Mouse (Mus musculus): ENCODE measurements around the gene Tekt5. TPM values are rescaled to one million over a fixed set of nuclear protein-coding genes. Genes with fewer than 3 reads are reported as not detected.
A peak's percentile ranks its signal among the peaks of the same experiment; 100 is the strongest.

The Tekt5 gene
- polyA plus RNA-seq, 1 experiment from 2014 or later = 0.11 TPM

GRCm38 (mm10) chr16:10311086-10311485 lies 84.2 kb downstream of the Tekt5 start:
- Histone ChIP-seq H3K27me3 (ENCODE audit: control insufficient read depth, insufficient read depth, low read length) (no peaks in the 10 kb centered on the region), H3K9me3 (replicated peaks; ENCODE audit: control insufficient read depth, low read length) (no peaks in the 10 kb centered on the region), H3K4me3 (ENCODE audit: low read depth, low read length) (no peak overlapping the region), H3K4me1 (ENCODE audit: control insufficient read depth, insufficient read depth, low read length) (0 out of 2 replicates have a peak, but pooled peaks cover 3% of the 10 kb centered on the region), H3K27ac (replicated peaks; ENCODE audit: low read depth, low read length) (no peak overlapping the region), H3K4me2 (ENCODE audit: low read depth, low read length) (no peak overlapping the region), H3K9ac (replicated peaks; ENCODE audit: low read length) (no peak overlapping the region), H3K36me3 (replicated peaks; ENCODE audit: control insufficient read depth, insufficient read depth, low read depth, low read length) (no peaks in the 10 kb centered on the region)
- WGBS = 43% methylated on average over 3 of the region's 3 CpGs
- DNase-seq (ENCODE audit: low spot score) (peak; percentile 12), ATAC-seq (replicated peaks; ENCODE audit: insufficient number of reproducible peaks, low FRiP score, low TSS enrichment, low read depth) (no peak)

- 82% methylated on average over 5 of the region's 5 CpGs for WGBS
- 0 out of 2 replicates have a peak, but pooled peaks cover 3% of the 10 kb centered on the region for H3K4me1 ChIP-seq (ENCODE audit: control insufficient read depth, insufficient read depth, low read length)
- no peak for ATAC-seq (replicated peaks; ENCODE audit: insufficient number of reproducible peaks, low FRiP score, low TSS enrichment, low read depth)
These were observed 84.8 kb downstream of the Tekt5 start for GRCm38 (mm10) chr16:10310507-10310906.

More at GRCm38 (mm10) chr16:10310507-10310906, 84.8 kb downstream of the Tekt5 start:
- Histone ChIP-seq H3K9me3 (replicated peaks; ENCODE audit: control insufficient read depth, low read length) (no peaks in the 10 kb centered on the region), H3K36me3 (replicated peaks; ENCODE audit: control insufficient read depth, insufficient read depth, low read depth, low read length) (no peaks in the 10 kb centered on the region), H3K9ac (replicated peaks; ENCODE audit: low read length) (no peak overlapping the region), H3K27me3 (ENCODE audit: control insufficient read depth, insufficient read depth, low read length) (no peaks in the 10 kb centered on the region), H3K27ac (replicated peaks; ENCODE audit: low read depth, low read length) (no peak overlapping the region), H3K4me2 (ENCODE audit: low read depth, low read length) (no peak overlapping the region), H3K4me3 (ENCODE audit: low read depth, low read length) (no peak overlapping the region)
- DNase-seq (ENCODE audit: low spot score) = no peak

Other genes starting within 250 kb of the Tekt5 start
- 0.67 TPM in 1 of 2 replicates, not detected in the other for gene Rpl39l, start 225.3 kb downstream of the Tekt5 start, polyA plus RNA-seq (2014; fragmentation: Nextera tagmentation; extraction: Ambion mirVana)
- gene Atf7ip2, start 202.8 kb downstream of the Tekt5 start, polyA plus RNA-seq (2014; fragmentation: Nextera tagmentation; extraction: Ambion mirVana) = 1.6 and 2.3 TPM in 2 replicates
- gene Emp2, start 81.5 kb downstream of the Tekt5 start, polyA plus RNA-seq (2014; fragmentation: Nextera tagmentation; extraction: Ambion mirVana) = 4.8 and 5.0 TPM in 2 replicates
- gene Nubp1, start 16.5 kb upstream of the Tekt5 start, polyA plus RNA-seq (2014; fragmentation: Nextera tagmentation; extraction: Ambion mirVana) = 75.0 and 75.6 TPM in 2 replicates
- 22.8 and 23.7 TPM in 2 replicates for gene Tvp23a, start 51.9 kb upstream of the Tekt5 start, polyA plus RNA-seq (2014; fragmentation: Nextera tagmentation; extraction: Ambion mirVana)
- 0.13 and 0.14 TPM in 2 replicates for gene Ciita, start 84.6 kb upstream of the Tekt5 start, polyA plus RNA-seq (2014; fragmentation: Nextera tagmentation; extraction: Ambion mirVana)
- 24.0 and 29.1 TPM in 2 replicates for gene Dexi, start 147.6 kb upstream of the Tekt5 start, polyA plus RNA-seq (2014; fragmentation: Nextera tagmentation; extraction: Ambion mirVana)
- 32.1 and 37.3 TPM in 2 replicates for gene Clec16a, start 149.8 kb upstream of the Tekt5 start, polyA plus RNA-seq (2014; fragmentation: Nextera tagmentation; extraction: Ambion mirVana)